Mouse (Mus musculus) limb, embryonic 14.5 days (tissue): ENCODE results near the gene Vmn1r16. TPM values are rescaled to one million over a fixed set of nuclear protein-coding genes. Genes with fewer than 3 reads are reported as not detected.

Experiments used
- ATAC-seq: fragments of 200-750 bp; cut with Nextera tagmentation; 2 replicates; pipeline ENCODE4 v1.8.0; 2017; ENCODE audit warnings: low read depth, moderate number of reproducible peaks, moderate TSS enrichment; ENCODE audit not compliant: low FRiP score
- DNase-seq: peaks from one replicate; pipeline ENCODE4 v3.0.0-alpha.2; 2015; ENCODE audit warnings: low spot score
- H3K27ac ChIP-seq: fragments of 300-500 bp; sonication (generic); replicated peaks from 2 replicates; pipeline ENCODE4 v1.5.1; 2014; ENCODE audit warnings: low read depth, mild to moderate bottlenecking, low read length, moderate library complexity, mixed read lengths
- H3K27me3 ChIP-seq: fragments of 300-500 bp; sonication (generic); 2 replicates; pipeline ENCODE4 v1.6.1; 2014; ENCODE audit warnings: low read length, mixed read lengths; ENCODE audit not compliant: control insufficient read depth, insufficient read depth
- H3K36me3 ChIP-seq: fragments of 300-500 bp; sonication (generic); 2 replicates; pipeline ENCODE4 v1.6.1; 2014; ENCODE audit warnings: mild to moderate bottlenecking, low read length, moderate library complexity, mixed read lengths; ENCODE audit not compliant: control insufficient read depth, insufficient read depth
- H3K4me1 ChIP-seq: fragments of 300-500 bp; sonication (generic); 2 replicates; pipeline ENCODE4 v1.6.1; 2014; ENCODE audit warnings: antibody characterized with exemption, low read length, mixed read lengths; ENCODE audit not compliant: control insufficient read depth, insufficient read depth
- H3K4me2 ChIP-seq: fragments of 300-500 bp; sonication (generic); replicated peaks from 2 replicates; pipeline ENCODE4 v1.6.1; 2014; ENCODE audit warnings: low read depth, mild to moderate bottlenecking, low read length, moderate library complexity; ENCODE audit not compliant: severe bottlenecking
- H3K4me3 ChIP-seq: fragments of 300-500 bp; sonication (generic); replicated peaks from 2 replicates; pipeline ENCODE4 v1.5.1; 2014; ENCODE audit warnings: low read length
- H3K9ac ChIP-seq: fragments of 300-500 bp; sonication (generic); 2 replicates; pipeline ENCODE4 v1.6.1; 2014; ENCODE audit warnings: mild to moderate bottlenecking, low read depth, low read length, moderate library complexity; ENCODE audit not compliant: severe bottlenecking
- H3K9me3 ChIP-seq: fragments of 300-500 bp; sonication (generic); 2 replicates; pipeline ENCODE4 v1.6.1; 2016; ENCODE audit warnings: low read length; ENCODE audit not compliant: control insufficient read depth
- POLR2A ChIP-seq: fragments of 200-500 bp; IDR thresholded peaks from 2 replicates; pipeline ENCODE4 v1.8.0; 2012; ENCODE audit warnings: inconsistent platforms, mild to moderate bottlenecking, moderate library complexity, borderline replicate concordance; ENCODE audit not compliant: insufficient read depth, insufficient read length; ENCODE audit errors: extremely low read depth
- WGBS: fragments of 180-500 bp; shearing (Covaris S2); extraction: QIAGEN DNeasy Blood & Tissue Kit; methylation state at CpG from one replicate; pipeline ENCODE4 v1.1.7; 2014; 5-methylcytosine and 5-hydroxymethylcytosine counted together
- polyA plus RNA-seq, 2 experiments: library from polyadenylated mRNA; depleted of rRNA in 1 of 2; stranded (reverse) in 1 of 2; unstranded in 1 of 2; fragments of >200 nt; fragmentation: Nextera tagmentation in 1 of 2; extraction: Ambion mirVana in 1 of 2; gene quantifications; 2 replicates each; pipeline versions ENCODE4 v1.2.1 to v1.2.3; 2012 to 2014

The Vmn1r16 gene
- polyA plus RNA-seq, 2 experiments, result not detected

GRCm38 (mm10) chr6:57278952-57279351, 50.3 kb downstream of the Vmn1r16 start:
- no peak for DNase-seq
- H3K4me2 ChIP-seq, result no peak overlapping the region
- H3K9me3 ChIP-seq, result no peaks in the 10 kb centered on the region
- ATAC-seq, result no peak
- H3K36me3 ChIP-seq, result no peaks in the 10 kb centered on the region
- H3K9ac ChIP-seq, result no peak overlapping the region
- no peak for TF ChIP-seq POLR2A
- no peak overlapping the region for H3K27ac ChIP-seq
- H3K4me3 ChIP-seq, result no peak overlapping the region
- H3K4me1 ChIP-seq, result no peaks in the 10 kb centered on the region
- no peaks in the 10 kb centered on the region for H3K27me3 ChIP-seq

GRCm38 (mm10) chr6:57272517-57272916, 56.8 kb downstream of the Vmn1r16 start:
- ATAC-seq, result no peak
- DNase-seq, result no peak
- no peak overlapping the region for H3K9ac ChIP-seq

GRCm38 (mm10) chr6:57271881-57272280, 57.4 kb downstream of the Vmn1r16 start:
- Histone ChIP-seq H3K4me3 (no peak overlapping the region), H3K4me1 (no peaks in the 10 kb centered on the region), H3K9ac (no peak overlapping the region), H3K4me2 (no peak overlapping the region), H3K36me3 (no peaks in the 10 kb centered on the region), H3K9me3 (no peaks in the 10 kb centered on the region), H3K27me3 (no peaks in the 10 kb centered on the region), H3K27ac (no peak overlapping the region)
- DNase-seq (no peak), ATAC-seq (no peak)
- no peak for TF ChIP-seq POLR2A
- 56% methylated on average over 3 of the region's 3 CpGs for WGBS

More at GRCm38 (mm10) chr6:57272517-57272916, 56.8 kb downstream of the Vmn1r16 start:
- Histone ChIP-seq H3K4me2 (no peak overlapping the region), H3K27me3 (no peaks in the 10 kb centered on the region), H3K4me1 (no peaks in the 10 kb centered on the region), H3K4me3 (no peak overlapping the region), H3K9me3 (no peaks in the 10 kb centered on the region), H3K27ac (no peak overlapping the region), H3K36me3 (no peaks in the 10 kb centered on the region)
- no peak for TF ChIP-seq POLR2A

Other genes with a start within 250 kb of the Vmn1r16 start
- not detected in 2 replicates for gene Vmn1r10, start 220.0 kb downstream of the Vmn1r16 start, polyA plus RNA-seq (2012; rRNA removed)
- gene Vmn1r10, start 220.0 kb downstream of the Vmn1r16 start, polyA plus RNA-seq (2014; fragmentation: Nextera tagmentation; extraction: Ambion mirVana), result not detected in 2 replicates
- not detected in 2 replicates for gene Vmn1r11, start 196.0 kb downstream of the Vmn1r16 start, polyA plus RNA-seq (2012; rRNA removed)
- gene Vmn1r11, start 196.0 kb downstream of the Vmn1r16 start, polyA plus RNA-seq (2014; fragmentation: Nextera tagmentation; extraction: Ambion mirVana), result not detected in 2 replicates
- not detected in 2 replicates for gene Vmn1r12, start 172.6 kb downstream of the Vmn1r16 start, polyA plus RNA-seq (2012; rRNA removed)
- not detected in 2 replicates for gene Vmn1r12, start 172.6 kb downstream of the Vmn1r16 start, polyA plus RNA-seq (2014; fragmentation: Nextera tagmentation; extraction: Ambion mirVana)
- not detected in 2 replicates for gene Vmn1r13, start 126.2 kb downstream of the Vmn1r16 start, polyA plus RNA-seq (2012; rRNA removed)
- gene Vmn1r13, start 126.2 kb downstream of the Vmn1r16 start, polyA plus RNA-seq (2014; fragmentation: Nextera tagmentation; extraction: Ambion mirVana), result not detected in 2 replicates
- gene Vmn1r14, start 97.8 kb downstream of the Vmn1r16 start, polyA plus RNA-seq (2012; rRNA removed), result not detected in 2 replicates
- not detected in 2 replicates for gene Vmn1r14, start 97.8 kb downstream of the Vmn1r16 start, polyA plus RNA-seq (2014; fragmentation: Nextera tagmentation; extraction: Ambion mirVana)
- gene Vmn1r15, start 71.5 kb downstream of the Vmn1r16 start, polyA plus RNA-seq (2012; rRNA removed), result not detected in 2 replicates
- not detected in 2 replicates for gene Vmn1r15, start 71.5 kb downstream of the Vmn1r16 start, polyA plus RNA-seq (2014; fragmentation: Nextera tagmentation; extraction: Ambion mirVana)
- not detected in 2 replicates for gene Vmn1r17, start 34.2 kb upstream of the Vmn1r16 start, polyA plus RNA-seq (2012; rRNA removed)
- not detected in 2 replicates for gene Vmn1r17, start 34.2 kb upstream of the Vmn1r16 start, polyA plus RNA-seq (2014; fragmentation: Nextera tagmentation; extraction: Ambion mirVana)
- gene Vmn1r18, start 66.3 kb upstream of the Vmn1r16 start, polyA plus RNA-seq (2012; rRNA removed), result not detected in 2 replicates
- not detected in 2 replicates for gene Vmn1r18, start 66.3 kb upstream of the Vmn1r16 start, polyA plus RNA-seq (2014; fragmentation: Nextera tagmentation; extraction: Ambion mirVana)
- gene Vmn1r19, start 74.3 kb upstream of the Vmn1r16 start, polyA plus RNA-seq (2012; rRNA removed), result not detected in 2 replicates
- gene Vmn1r19, start 74.3 kb upstream of the Vmn1r16 start, polyA plus RNA-seq (2014; fragmentation: Nextera tagmentation; extraction: Ambion mirVana), result not detected in 2 replicates
- not detected in 2 replicates for gene Vmn1r20, start 99.4 kb upstream of the Vmn1r16 start, polyA plus RNA-seq (2012; rRNA removed)
- gene Vmn1r20, start 99.4 kb upstream of the Vmn1r16 start, polyA plus RNA-seq (2014; fragmentation: Nextera tagmentation; extraction: Ambion mirVana), result not detected in 2 replicates
- 4.0 and 4.2 TPM in 2 replicates for gene Ppm1k, start 206.0 kb upstream of the Vmn1r16 start, polyA plus RNA-seq (2012; rRNA removed)
- gene Ppm1k, start 206.0 kb upstream of the Vmn1r16 start, polyA plus RNA-seq (2014; fragmentation: Nextera tagmentation; extraction: Ambion mirVana), result 3.4 and 4.7 TPM in 2 replicates